Mouse (Mus musculus) forebrain, embryonic 12.5 days (tissue): Measurements from ENCODE around the gene Ccdc138. TPM values are rescaled to one million over a fixed set of nuclear protein-coding genes. Genes with fewer than 3 reads are reported as not detected.

Source experiments
- ATAC-seq: fragments of 200-750 bp; cut with Nextera tagmentation; 2 replicates; pipeline ENCODE4 v1.8.0; 2017; ENCODE audit warnings: moderate TSS enrichment; ENCODE audit not compliant: low FRiP score
- H3K27ac ChIP-seq: fragments of 300-500 bp; sonication (generic); 2 replicates; pipeline ENCODE4 v1.5.1; 2016; ENCODE audit warnings: mild to moderate bottlenecking
- H3K27me3 ChIP-seq: fragments of 300-500 bp; sonication (generic); 2 replicates; pipeline ENCODE4 v1.6.1; 2016; ENCODE audit warnings: mild to moderate bottlenecking
- H3K36me3 ChIP-seq: fragments of 300-500 bp; sonication (generic); replicated peaks from 2 replicates; pipeline ENCODE4 v1.6.1; 2016; ENCODE audit warnings: mild to moderate bottlenecking
- H3K4me1 ChIP-seq: fragments of 300-500 bp; sonication (generic); 2 replicates; pipeline ENCODE4 v1.6.1; 2016
- H3K4me2 ChIP-seq: fragments of 300-500 bp; sonication (generic); 2 replicates; pipeline ENCODE4 v1.6.1; 2016; ENCODE audit warnings: mild to moderate bottlenecking, moderate library complexity
- H3K4me3 ChIP-seq: fragments of 300-500 bp; sonication (generic); replicated peaks from 2 replicates; pipeline ENCODE4 v1.5.1; 2016; ENCODE audit warnings: mild to moderate bottlenecking
- H3K9ac ChIP-seq: fragments of 300-500 bp; sonication (generic); 2 replicates; pipeline ENCODE4 v1.6.1; 2016; ENCODE audit warnings: mild to moderate bottlenecking
- H3K9me3 ChIP-seq: fragments of 300-500 bp; sonication (generic); 2 replicates; pipeline ENCODE4 v1.6.1; 2016
- WGBS: fragments of 180-500 bp; shearing (Covaris S2); methylation state at CpG from one replicate; pipeline ENCODE4 v1.1.7; 2016; 5-methylcytosine and 5-hydroxymethylcytosine counted together
- polyA plus RNA-seq: library from polyadenylated mRNA; unstranded; fragments of >200 nt; fragmentation: Nextera tagmentation; extraction: Ambion mirVana; gene quantifications from 2 replicates; pipeline ENCODE4 v1.2.1, GENCODE M21; 2016

The Ccdc138 gene
- polyA plus RNA-seq, 1 experiment from 2014 or later = 17.0 TPM

DNA sequence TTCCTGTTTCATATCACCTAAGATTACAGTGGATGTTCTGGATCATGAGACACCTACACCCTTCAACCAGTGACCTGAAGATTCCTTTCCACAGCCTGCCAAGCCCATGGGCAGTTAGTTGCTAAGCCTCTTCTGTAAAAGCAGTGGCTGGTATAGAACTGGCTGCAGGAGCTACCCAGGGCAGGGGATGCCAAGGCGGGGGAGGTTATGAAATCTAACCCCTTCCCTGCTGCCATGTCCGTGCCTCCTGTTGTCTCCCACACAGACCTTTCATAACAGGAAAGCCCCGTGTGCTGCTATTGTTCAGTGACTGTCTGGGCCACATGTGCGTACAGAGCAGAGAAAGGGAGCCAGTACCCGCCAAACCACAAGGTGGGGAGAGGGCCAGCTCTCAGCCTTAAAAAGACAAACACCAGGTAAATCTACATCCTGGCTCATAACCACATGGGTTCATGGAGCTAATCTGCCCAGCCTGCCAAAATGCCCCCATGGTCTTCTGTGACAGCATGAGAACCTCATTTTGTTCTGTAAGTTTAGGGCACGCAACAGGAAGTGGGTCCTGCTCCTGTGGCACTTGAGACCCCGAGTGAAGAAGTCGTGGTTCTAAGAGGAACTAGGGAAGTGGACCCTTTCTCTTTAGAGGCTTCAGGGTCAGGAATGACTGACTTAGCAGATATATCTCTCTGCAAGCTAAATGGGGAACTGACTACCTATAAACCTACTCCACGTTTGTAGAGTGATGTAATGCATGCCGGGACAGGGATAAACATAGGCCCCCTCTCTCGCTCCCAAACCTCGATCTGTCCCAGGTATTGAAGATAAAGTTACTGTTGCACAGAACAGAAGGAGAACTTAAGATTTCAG lies 127.3 kb downstream of the Ccdc138 start:
- Histone ChIP-seq H3K9ac (no peak overlapping the region), H3K4me2 (no peak overlapping the region), H3K4me1 (no peaks in the 10 kb centered on the region), H3K27me3 (peaks cover 21% of the 10 kb centered on the region), H3K4me3 (no peak overlapping the region), H3K9me3 (no peaks in the 10 kb centered on the region), H3K36me3 (no peaks in the 10 kb centered on the region), H3K27ac (no peak overlapping the region)
- WGBS = 81% methylated on average over 12 of the region's 12 CpGs
- no peak for ATAC-seq

Other genes with a start within 250 kb of the Ccdc138 start
- 61.5 and 62.7 TPM in 2 replicates for gene Gcc2, start 242.5 kb upstream of the Ccdc138 start, polyA plus RNA-seq
- 85.0 and 89.3 TPM in 2 replicates for gene Lims1, start 174.5 kb upstream of the Ccdc138 start, polyA plus RNA-seq
- gene Ranbp2, start 51.0 kb upstream of the Ccdc138 start, polyA plus RNA-seq = 33.5 and 33.6 TPM in 2 replicates
- 0.83 and 0.93 TPM in 2 replicates for gene Edar, start 177.7 kb downstream of the Ccdc138 start, polyA plus RNA-seq
- gene Gm17542, start 220.3 kb downstream of the Ccdc138 start, polyA plus RNA-seq = not detected in 2 replicates